Mouse (Mus musculus): ENCODE data around the gene Fance. TPM values are rescaled to one million over a fixed set of nuclear protein-coding genes. Genes with fewer than 3 reads are reported as not detected.
A peak's percentile ranks its signal among the peaks of the same experiment; 100 is the strongest.

The Fance gene
- total and polyA plus RNA-seq, 2 experiments, result 6.4 to 9.1 TPM

DNA sequence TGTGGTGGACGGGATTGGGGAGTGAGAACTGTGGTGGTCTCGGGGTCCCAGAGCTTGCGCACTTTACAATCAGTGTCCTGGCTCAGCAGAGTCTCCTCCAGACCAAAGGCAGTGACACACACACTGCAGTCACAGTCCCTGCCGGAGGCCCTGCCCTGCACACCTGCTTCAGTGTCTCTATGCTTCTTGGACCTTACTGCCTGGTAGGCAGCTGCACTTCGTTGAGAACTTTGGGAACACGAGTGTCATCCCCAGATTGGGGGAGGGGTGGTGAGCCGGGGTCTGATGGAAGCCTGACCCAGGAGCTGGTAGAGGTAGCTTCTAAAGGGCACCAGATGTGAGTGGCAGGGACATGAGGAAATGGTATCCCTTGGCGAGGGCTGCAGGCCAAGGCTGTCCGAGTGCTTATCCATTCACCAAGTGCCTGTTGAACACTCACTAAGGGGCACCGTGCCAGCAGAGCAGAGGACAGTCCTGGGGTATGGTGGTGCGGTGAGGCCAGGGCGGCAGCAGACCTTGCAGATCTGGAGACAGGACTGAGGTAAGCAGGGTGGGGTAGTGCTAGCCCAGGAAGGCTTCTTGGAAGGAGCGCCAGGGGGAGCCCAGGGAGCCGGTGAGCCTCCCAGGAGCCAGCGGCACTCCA, 33.4 kb upstream of the Fance start:
- Histone ChIP-seq H3K9ac (ENCODE audit: low read depth, low read length) (peak overlapping the region; percentile 32; the same call in 1 of the 2 replicates), H3K27me3 (ENCODE audit: control insufficient read depth, insufficient read depth, low read length) (no peaks in the 10 kb centered on the region), H3K4me1 (ENCODE audit: control insufficient read depth, insufficient read depth, low read length) (peaks cover 55% of the 10 kb centered on the region), H3K27ac (replicated peaks; ENCODE audit: insufficient read depth, low read depth, low read length) (peak overlapping the region; percentile 15; the same call in 1 of the 2 replicates), H3K36me3 (ENCODE audit: control insufficient read depth, insufficient read depth, low read length) (no peaks in the 10 kb centered on the region), H3K4me3 (ENCODE audit: insufficient read depth, low read depth, low read length) (peak overlapping the region; percentile 1; the same call in 1 of the 2 replicates), H3K79me2 (ENCODE audit: control insufficient read depth, insufficient read depth, low read length) (peaks cover 25% of the 10 kb centered on the region; the same call in 1 of the 2 replicates)
- WGBS, result 32% methylated on average over 15 of the region's 15 CpGs
- TF ChIP-seq CTCF (IDR thresholded peaks at IDR 0.05; ENCODE audit: low read depth, low read length) (no peak), POLR2A (IDR thresholded peaks at IDR 0.05; ENCODE audit: extremely low read depth, insufficient read depth, low read length) (no peak)
- DNase-seq (ENCODE audit: extremely low read depth, low read depth, low spot score), result peak; percentile 86

- peaks cover 55% of the 10 kb centered on the region for H3K4me1 ChIP-seq (ENCODE audit: control insufficient read depth, insufficient read depth, low read length)
- no peaks in the 10 kb centered on the region for H3K36me3 ChIP-seq (ENCODE audit: control insufficient read depth, insufficient read depth, low read length)
- H3K79me2 ChIP-seq (ENCODE audit: control insufficient read depth, insufficient read depth, low read length), result peaks cover 25% of the 10 kb centered on the region; the same call in 1 of the 2 replicates
- peak overlapping the region; percentile 15; the same call in 1 of the 2 replicates for H3K27ac ChIP-seq (replicated peaks; ENCODE audit: insufficient read depth, low read depth, low read length)
- no peaks in the 10 kb centered on the region for H3K27me3 ChIP-seq (ENCODE audit: control insufficient read depth, insufficient read depth, low read length)
- WGBS, result 30% methylated on average over 7 of the region's 7 CpGs
- DNase-seq (ENCODE audit: extremely low read depth, low read depth, low spot score), result peak; percentile 35
- H3K4me3 ChIP-seq (ENCODE audit: insufficient read depth, low read depth, low read length), result peak overlapping the region; percentile 1; the same call in 1 of the 2 replicates
- TF ChIP-seq POLR2A (IDR thresholded peaks at IDR 0.05; ENCODE audit: extremely low read depth, insufficient read depth, low read length) (no peak), CTCF (IDR thresholded peaks at IDR 0.05; ENCODE audit: low read depth, low read length) (no peak)
- H3K9ac ChIP-seq (ENCODE audit: low read depth, low read length), result peak overlapping the region; percentile 32; the same call in 1 of the 2 replicates
Observed at GRCm38 (mm10) chr17:28280423-28280800, 32.9 kb upstream of the Fance start.

- Histone ChIP-seq H3K4me3 (ENCODE audit: insufficient read depth, low read depth, low read length) (no peak overlapping the region), H3K27me3 (ENCODE audit: control insufficient read depth, insufficient read depth, low read length) (no peaks in the 10 kb centered on the region), H3K36me3 (ENCODE audit: control insufficient read depth, insufficient read depth, low read length) (no peaks in the 10 kb centered on the region), H3K4me1 (ENCODE audit: control insufficient read depth, insufficient read depth, low read length) (peaks cover 55% of the 10 kb centered on the region), H3K27ac (replicated peaks; ENCODE audit: insufficient read depth, low read depth, low read length) (no peak overlapping the region), H3K79me2 (ENCODE audit: control insufficient read depth, insufficient read depth, low read length) (peaks cover 25% of the 10 kb centered on the region; the same call in 1 of the 2 replicates), H3K9ac (ENCODE audit: low read depth, low read length) (no peak overlapping the region)
- TF ChIP-seq POLR2A (IDR thresholded peaks at IDR 0.05; ENCODE audit: extremely low read depth, insufficient read depth, low read length), result no peak
- TF ChIP-seq CTCF (IDR thresholded peaks at IDR 0.05; ENCODE audit: low read depth, low read length), result no peak
- peak; percentile 18 for DNase-seq (ENCODE audit: extremely low read depth, low read depth, low spot score)
- WGBS, result 32% methylated on average over 5 of the region's 5 CpGs
Observed at GRCm38 (mm10) chr17:28280831-28281377, 32.4 kb upstream of the Fance start.

- H3K27ac ChIP-seq (replicated peaks; ENCODE audit: insufficient read depth, low read depth, low read length), result no peak overlapping the region
- no peaks in the 10 kb centered on the region for H3K36me3 ChIP-seq (ENCODE audit: control insufficient read depth, insufficient read depth, low read length)
- peaks cover 25% of the 10 kb centered on the region; the same call in 1 of the 2 replicates for H3K79me2 ChIP-seq (ENCODE audit: control insufficient read depth, insufficient read depth, low read length)
- no peak overlapping the region for H3K4me3 ChIP-seq (ENCODE audit: insufficient read depth, low read depth, low read length)
- WGBS, result 90% methylated on average over 7 of the region's 7 CpGs
- H3K9ac ChIP-seq (ENCODE audit: low read depth, low read length), result no peak overlapping the region
- H3K27me3 ChIP-seq (ENCODE audit: control insufficient read depth, insufficient read depth, low read length), result no peaks in the 10 kb centered on the region
- no peak for TF ChIP-seq CTCF (IDR thresholded peaks at IDR 0.05; ENCODE audit: low read depth, low read length)
- no peak for TF ChIP-seq POLR2A (IDR thresholded peaks at IDR 0.05; ENCODE audit: extremely low read depth, insufficient read depth, low read length)
- no peak for DNase-seq (ENCODE audit: extremely low read depth, low read depth, low spot score)
- H3K4me1 ChIP-seq (ENCODE audit: control insufficient read depth, insufficient read depth, low read length), result peaks cover 56% of the 10 kb centered on the region
Observed at GRCm38 (mm10) chr17:28281866-28282441, 31.4 kb upstream of the Fance start.

GRCm38 (mm10) chr17:28283199-28283598, 30.1 kb upstream of the Fance start:
- 44% methylated on average over 10 of the region's 10 CpGs for WGBS

More at GRCm38 (mm10) chr17:28283199-28283598, 30.1 kb upstream of the Fance start:
- DNase-seq (ENCODE audit: extremely low read depth, low read depth, low spot score), result peak; percentile 61
- TF ChIP-seq POLR2A (IDR thresholded peaks at IDR 0.05; ENCODE audit: extremely low read depth, insufficient read depth, low read length) (no peak), CTCF (IDR thresholded peaks at IDR 0.05; ENCODE audit: low read depth, low read length) (no peak)
- H3K79me2 ChIP-seq (ENCODE audit: control insufficient read depth, insufficient read depth, low read length), result peaks cover 25% of the 10 kb centered on the region; the same call in 1 of the 2 replicates
- H3K27ac ChIP-seq (replicated peaks; ENCODE audit: insufficient read depth, low read depth, low read length), result peak overlapping the region; percentile 1; the same call in 1 of the 2 replicates
- H3K27me3 ChIP-seq (ENCODE audit: control insufficient read depth, insufficient read depth, low read length), result no peaks in the 10 kb centered on the region
- H3K36me3 ChIP-seq (ENCODE audit: control insufficient read depth, insufficient read depth, low read length), result no peaks in the 10 kb centered on the region
- H3K4me1 ChIP-seq (ENCODE audit: control insufficient read depth, insufficient read depth, low read length), result peaks cover 58% of the 10 kb centered on the region
- no peak overlapping the region for H3K4me3 ChIP-seq (ENCODE audit: insufficient read depth, low read depth, low read length)
- H3K9ac ChIP-seq (ENCODE audit: low read depth, low read length), result no peak overlapping the region

Measured in liver, adult 2 months (tissue).